Mouse (Mus musculus): ENCODE measurements around the gene Lmcd1.
A peak's percentile ranks its signal among the peaks of the same experiment; 100 is the strongest.

The Lmcd1 gene

DNA sequence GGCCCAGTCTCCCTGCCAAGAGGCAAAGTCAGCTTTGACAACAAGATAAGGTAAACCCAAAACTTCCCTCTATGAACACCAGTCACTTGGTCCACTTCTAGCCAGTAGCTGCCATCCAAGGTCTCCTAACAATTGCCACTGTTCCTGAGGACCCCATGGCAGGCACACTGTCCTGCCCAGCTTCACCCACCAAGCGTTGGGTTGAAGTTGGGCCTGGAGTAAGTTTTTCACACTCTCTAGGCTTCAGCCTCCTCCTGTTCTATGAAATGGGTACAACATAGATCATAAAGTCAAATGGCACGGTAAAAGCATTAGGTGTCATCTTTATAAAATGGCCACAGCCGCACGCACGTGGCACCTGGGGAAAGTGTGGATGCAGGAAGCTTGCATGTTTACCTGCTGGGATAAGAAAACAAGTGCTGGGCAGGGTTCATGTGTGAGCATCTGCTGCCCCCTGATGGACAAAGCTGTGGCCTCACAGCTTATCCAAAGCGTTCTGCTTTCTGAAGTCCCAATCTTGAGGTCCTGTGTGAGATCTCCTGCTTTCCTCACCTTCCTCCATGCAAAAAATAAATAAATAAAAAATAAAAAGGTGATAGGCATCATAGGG is 88.9 kb downstream of the Lmcd1 start:
- DNase-seq, result peak; percentile 54

DNA sequence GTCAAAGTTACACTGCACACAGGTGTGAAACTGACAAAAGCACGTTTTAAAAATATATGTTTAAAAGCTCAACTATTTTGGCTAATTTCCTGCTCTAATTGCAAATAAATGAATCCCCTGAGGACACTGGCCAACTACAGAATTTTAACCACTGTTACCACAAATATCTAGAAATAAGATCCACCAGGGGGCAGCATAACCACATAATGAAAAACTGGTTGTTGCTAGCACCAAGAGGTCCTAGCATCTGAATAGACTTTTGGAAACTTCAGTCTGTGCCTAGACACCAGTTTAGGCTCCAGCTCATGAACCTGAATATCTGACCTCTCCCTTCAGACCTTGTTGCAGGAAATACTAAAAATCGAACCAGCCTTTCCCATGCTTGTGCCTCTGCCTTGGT is 91.0 kb downstream of the Lmcd1 start:
- peak; percentile 30 for DNase-seq

DNA sequence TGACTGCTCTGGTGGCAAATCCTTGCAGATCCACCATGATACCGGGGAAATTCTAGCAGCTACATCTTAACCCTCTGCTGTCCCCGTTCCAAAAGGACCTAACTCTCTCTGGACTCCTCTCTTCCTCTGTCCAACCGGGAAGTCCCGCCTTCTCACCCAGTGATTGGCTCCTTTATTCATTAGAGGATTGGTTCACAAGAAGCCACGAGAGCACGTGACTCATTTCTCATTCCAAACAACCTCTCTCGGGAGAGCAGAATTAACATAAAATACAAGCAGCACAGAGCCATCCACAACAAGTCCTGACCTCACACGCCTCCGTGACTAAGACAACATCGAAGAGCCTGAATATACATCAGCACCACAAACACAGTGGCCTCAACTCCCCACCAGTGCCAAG is 91.7 kb downstream of the Lmcd1 start:
- DNase-seq, result no peak

GRCm38 (mm10) chr6:112373886-112374585 is 100.5 kb downstream of the Lmcd1 start:
- peak; percentile 24 for DNase-seq

DNA sequence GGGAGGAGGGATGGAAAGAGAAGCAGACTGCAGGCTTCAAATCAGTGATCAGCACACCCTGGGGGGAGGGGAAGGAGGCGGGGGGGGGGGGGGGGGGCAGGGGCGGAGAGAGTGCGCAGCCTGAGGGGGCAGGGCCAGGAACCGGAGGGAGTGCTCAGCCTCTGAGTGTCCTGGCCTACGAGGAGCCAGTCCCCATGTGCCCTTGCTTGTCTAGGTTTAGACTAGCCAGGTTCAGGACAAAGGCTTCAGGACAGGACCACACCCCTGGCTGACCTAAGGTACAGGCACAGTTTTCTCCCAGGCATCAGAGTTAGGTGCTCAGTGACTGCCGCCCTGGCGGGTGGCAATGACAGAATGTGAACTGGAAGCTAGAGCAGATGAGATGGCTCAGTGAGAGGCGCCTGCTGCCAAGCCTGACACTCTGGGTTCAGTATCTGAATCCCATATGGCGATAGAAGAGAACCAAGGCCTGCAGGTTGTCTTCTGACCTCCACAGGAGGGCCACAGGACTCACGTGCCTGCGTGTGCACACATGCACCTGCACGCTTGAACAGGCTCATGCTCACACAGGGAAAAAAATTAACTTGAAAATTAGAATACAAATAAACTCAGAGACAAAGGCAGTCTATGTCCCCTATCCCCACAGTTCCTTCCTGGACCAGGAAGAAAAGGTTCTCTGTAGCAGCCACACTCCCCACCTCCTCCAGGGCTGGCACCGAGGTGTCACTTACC is 102.3 kb downstream of the Lmcd1 start:
- DNase-seq, result no peak

DNA sequence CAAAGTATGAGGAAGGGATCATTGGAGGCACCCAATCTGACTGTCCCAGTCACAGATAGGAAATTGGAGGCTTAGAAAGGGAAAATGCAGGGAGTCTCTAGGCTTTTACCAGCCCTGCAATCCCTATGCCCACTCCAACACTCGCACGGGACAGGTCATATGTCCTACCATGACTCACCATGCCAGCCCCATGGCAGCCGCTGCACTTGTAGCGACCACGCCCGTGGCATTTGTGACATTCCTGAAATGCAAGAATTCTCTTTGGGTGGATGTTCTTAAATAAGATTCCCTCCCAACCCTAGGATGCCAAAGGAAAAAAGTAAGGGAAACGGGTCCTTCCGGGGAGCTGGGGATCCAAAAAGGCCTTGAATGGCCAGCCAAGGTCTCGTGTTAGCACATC is 105.5 kb downstream of the Lmcd1 start:
- no peak for DNase-seq

All from right cerebral cortex, adult 18-20 months (tissue).